Mouse (Mus musculus): ENCODE data around the gene Clec4d. TPM values are rescaled to one million over a fixed set of nuclear protein-coding genes. Genes with fewer than 3 reads are reported as not detected.

Clec4d gene
- not detected for total RNA-seq (2023)

GRCm38 (mm10) chr6:123261555-123262161, at the start of gene Clec4d:
Gene Clec4d, plus strand, starts transcription at chr6:123262111.

GRCm38 (mm10) chr6:123229644-123230043, 32.3 kb upstream of the Clec4d start, which contains the start of gene Clec4n:
Gene Clec4n, plus strand, starts transcription at chr6:123229843.

GRCm38 (mm10) chr6:123289753-123290152, 27.8 kb downstream of the Clec4d start, which contains the start of gene Clec4e:
Gene Clec4e, minus strand, starts transcription at chr6:123289870.

GRCm38 (mm10) chr6:123308033-123308432, 46.1 kb downstream of the Clec4d start, which contains the start of gene Vmn2r19:
Gene Vmn2r19, plus strand, starts transcription at chr6:123308333.

Other genes with a start within 250 kb of the Clec4d start
- not detected for gene Clec4b1, start 212.1 kb upstream of the Clec4d start, total RNA-seq (2023)
- under 1 TPM; 0.44 to 0.62 TPM for gene Clec4a2, start 155.7 kb upstream of the Clec4d start, total RNA-seq (2023)
- not detected for gene Clec4b2, start 89.2 kb upstream of the Clec4d start, total RNA-seq (2023)
- gene Clec4n, start 32.3 kb upstream of the Clec4d start, total RNA-seq (2023) = under 1 TPM; 0.64 to 0.95 TPM
- gene Clec4e, start 27.8 kb downstream of the Clec4d start, total RNA-seq (2023) = under 1 TPM in 1 of 2 experiments, not detected in 1; 0.18 TPM
- gene Vmn2r19, start 46.2 kb downstream of the Clec4d start, total RNA-seq (2023) = not detected
- gene Vmn2r20, start 156.0 kb downstream of the Clec4d start, total RNA-seq (2023) = not detected